Mouse (Mus musculus) frontal cortex, postnatal 36 days (tissue): ENCODE measurements at regions not wholly inside any gene's neighbourhood (a gene's known extent, or its start where the extent isn't known, plus 50 kb on each side); places are given as distances from the start of the nearest gene placed in this dataset.

Experiments used
- DNase-seq, 2 experiments: peaks; one replicate each; pipeline ENCODE4 v3.0.0; 2022; ENCODE audit warnings: low spot score in 2 of 2

DNA sequence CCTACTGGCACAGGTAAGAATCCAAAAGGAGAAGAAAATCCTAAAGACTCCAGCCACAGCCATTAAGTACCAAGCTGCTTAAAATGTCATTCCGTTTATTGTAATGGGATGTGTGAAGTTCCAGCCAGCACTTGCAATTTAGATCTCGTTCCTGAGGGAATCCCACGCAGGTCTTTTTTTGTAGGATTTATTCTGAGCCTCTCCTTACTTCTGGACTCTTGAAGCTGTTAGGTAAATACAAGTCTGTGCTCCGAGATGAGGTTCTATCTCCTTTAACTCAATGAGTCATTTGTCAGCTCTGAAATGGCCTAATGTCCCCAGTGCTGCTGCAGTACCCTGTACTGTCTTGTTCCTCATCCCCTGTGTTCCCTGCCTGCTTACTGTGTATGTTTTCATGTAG is 94.9 kb upstream of the Eef1e1 start:
- DNase-seq: peak; percentile 13 to 63

DNA sequence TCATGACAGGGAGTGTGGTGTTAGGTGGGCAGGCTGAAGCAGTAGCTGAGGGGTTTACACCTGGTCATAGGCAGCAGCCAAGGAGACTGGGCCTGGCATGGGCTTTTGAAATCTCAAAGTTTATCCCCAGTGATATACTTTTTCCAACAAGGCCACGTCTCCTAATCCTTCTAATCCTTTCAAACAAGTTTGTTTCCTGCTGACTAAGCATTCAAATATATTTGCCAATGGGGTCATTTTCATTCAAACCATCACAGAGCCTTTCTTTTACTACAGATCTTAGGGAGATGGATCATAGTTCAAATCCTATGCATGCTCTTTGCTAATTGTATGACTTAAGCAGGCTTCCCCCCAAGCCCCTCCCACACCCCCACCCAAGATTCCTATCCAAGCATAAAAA is 93.0 kb upstream of the Eef1e1 start:
- DNase-seq: no peak

DNA sequence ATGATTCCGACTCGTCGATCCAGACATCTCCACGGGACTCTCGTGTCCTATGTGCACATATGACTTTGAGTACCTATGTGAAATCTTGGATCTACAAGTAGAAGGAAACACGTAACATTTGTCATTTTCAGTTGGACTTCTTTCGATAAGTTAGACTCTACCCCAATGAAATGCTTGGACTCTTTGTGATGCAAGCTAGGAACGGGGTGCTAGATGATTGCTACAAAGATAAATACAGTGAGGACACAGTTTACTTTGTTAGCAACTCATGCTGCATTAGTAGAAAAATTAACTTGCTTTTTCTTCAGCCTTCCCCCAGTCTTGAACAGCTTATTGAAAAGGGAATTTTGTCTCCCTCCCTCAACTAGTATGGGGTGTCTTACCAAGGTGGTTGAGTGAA is 81.2 kb upstream of the Eef1e1 start:
- DNase-seq: no peak

DNA sequence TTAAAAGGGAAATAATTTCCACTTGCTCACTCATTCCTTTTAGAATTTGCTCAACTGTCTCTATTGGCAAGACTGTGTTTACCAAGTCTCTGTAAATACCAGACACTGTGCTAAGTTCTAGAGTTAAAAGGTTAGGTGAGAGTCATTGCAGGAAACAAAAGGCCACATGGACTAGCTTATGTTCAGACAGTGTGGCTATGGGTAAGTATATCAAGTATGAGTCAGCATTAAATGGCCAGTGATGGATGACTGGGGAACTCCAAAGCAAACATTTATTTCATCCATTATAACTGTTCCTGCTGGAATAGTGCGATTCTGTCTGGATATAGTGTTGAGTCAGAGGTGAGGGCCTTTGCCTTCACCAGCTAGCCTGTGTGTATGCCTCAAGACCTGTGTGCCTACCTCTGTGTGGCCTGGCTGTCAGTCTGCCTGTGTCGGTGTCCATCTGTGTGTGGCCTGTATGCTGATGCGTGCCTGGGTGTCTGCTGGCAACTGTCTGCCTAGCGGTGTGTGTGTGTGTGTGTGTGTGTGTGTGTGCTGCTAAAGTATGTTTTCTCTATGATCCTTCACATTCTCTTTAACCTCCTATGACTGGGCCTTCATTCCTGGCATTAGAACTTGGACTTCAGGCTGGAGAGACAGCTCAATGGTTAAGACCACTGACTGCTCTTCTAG is 77.6 kb upstream of the Eef1e1 start:
- DNase-seq: no peak

DNA sequence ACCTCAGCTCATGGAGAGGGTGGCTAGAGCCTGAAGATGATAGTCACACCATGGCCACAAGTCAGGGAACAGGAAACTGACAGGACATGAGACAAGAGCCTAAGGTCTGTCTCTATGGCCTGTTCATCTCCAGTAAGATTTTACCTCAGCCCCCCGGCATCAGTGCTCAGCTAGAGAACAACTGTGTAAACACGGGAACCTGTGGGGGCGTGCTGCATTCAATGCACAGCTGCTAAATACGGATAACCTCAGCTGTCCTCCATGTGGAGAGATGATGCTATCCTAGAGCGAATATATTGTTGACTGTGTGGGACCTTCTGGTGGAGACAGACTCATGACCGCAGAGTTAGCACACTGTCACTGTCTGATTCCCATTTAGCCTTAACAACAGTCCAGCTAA is 76.4 kb upstream of the Eef1e1 start:
- DNase-seq: no peak

DNA sequence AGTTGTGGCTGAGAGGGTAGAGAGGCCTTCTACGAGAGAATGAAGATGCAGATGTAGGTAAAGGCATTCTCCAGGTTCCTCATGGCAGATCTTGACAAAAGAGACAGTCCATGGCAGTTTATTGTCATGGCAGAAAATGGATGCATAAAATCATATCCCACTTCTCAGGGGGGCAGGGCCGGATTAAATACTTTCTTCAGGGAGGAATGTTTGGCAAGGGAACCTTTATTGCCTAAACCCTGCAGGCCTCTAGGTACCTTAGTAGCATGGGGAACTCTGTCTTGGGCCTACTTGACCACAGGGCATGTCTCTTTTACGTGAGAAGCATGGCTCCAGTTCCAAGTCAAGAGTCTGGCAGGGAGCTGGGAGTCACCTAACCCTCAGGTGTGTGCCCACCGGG is 74.4 kb upstream of the Eef1e1 start:
- DNase-seq: no peak

DNA sequence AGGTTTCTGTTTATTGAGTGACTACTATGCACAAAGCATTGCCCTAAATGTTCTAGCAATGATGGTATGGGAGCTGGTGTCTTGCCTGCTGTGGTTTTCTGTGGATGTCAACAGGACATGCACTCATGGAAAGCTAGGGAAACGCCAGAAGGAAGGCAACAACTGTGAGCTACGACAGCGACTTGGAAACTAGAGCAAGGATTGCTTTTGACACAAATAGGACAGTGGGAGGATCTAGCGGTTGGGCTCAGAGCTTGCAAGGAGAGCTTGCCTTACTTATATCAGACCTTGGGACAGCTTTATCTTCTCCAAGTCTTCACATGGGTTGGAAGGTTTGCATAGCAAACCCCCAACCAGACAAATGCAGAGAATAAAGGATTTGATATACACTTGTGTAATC is 66.6 kb upstream of the Eef1e1 start:
- DNase-seq: peak; percentile 2 to 18

DNA sequence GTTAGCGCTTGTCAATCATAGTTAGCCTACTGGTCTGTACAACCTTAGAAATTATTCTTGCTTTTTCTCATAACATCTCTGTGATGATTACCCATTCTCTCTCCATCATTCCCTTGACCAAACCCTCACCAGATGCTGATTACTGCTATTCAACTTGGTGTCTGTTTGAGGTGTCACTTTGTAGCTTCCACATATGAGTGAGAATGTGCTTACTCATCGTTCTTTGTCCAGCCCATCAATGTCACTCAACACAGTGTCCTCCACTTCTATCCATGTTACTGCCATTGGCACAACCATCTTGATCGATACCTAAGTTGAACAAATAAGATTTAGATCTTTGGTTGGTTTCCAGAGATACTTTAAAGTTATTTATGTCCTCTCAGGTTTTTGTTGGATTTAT is 62.3 kb upstream of the Eef1e1 start:
- DNase-seq: no peak

DNA sequence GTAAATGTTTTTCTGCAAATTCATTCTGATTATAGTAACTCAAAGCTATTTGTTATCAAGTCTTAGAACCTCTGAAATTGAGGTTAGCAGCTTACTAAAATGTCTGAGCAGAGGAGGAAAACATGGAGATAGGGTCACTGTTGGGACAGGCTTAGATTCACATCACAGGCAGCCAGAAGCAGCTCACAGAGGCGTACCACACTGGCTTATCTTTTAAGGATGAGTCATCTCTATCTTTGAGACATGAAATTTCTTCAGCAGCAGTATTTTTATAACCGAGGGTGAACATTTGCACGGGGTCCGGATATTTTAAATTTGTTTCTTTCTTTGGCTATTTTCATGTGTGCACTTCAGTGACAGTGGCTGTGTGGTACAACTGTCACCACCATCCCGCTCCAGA is 56.0 kb upstream of the Eef1e1 start:
- peak; percentile 15 to 17 for DNase-seq
